Mouse (Mus musculus): ENCODE measurements at regions not wholly inside any gene's neighbourhood (a gene's known extent, or its start where the extent isn't known, plus 50 kb on each side); places are given as distances from the start of the nearest gene placed in this dataset.

GRCm38 (mm10) chr14:31964076-31964475 is 64.7 kb upstream of the Galnt15 start:
- TF ChIP-seq CTCF (IDR thresholded peaks at IDR 0.05; ENCODE audit: control insufficient read depth, insufficient read depth, insufficient read length) (no peak), MAX (IDR thresholded peaks at IDR 0.05) (no peak), USF1 (IDR thresholded peaks at IDR 0.05; ENCODE audit: low read depth) (no peak)

Measured in C2C12 (cell line).